Mouse (Mus musculus) stomach, postnatal 0 days (tissue): ENCODE data around the gene Cyp27a1. TPM values are rescaled to one million over a fixed set of nuclear protein-coding genes. Genes with fewer than 3 reads are reported as not detected.

ENCODE experiments used
- ATAC-seq: fragments of 200-750 bp; cut with Nextera tagmentation; 2 replicates; pipeline ENCODE4 v1.8.0; 2017; ENCODE audit not compliant: low FRiP score, low TSS enrichment
- DNase-seq: peaks from one replicate; pipeline ENCODE4 v3.0.0-alpha.2; 2016; ENCODE audit warnings: low spot score
- H3K27ac ChIP-seq: fragments of 300-500 bp; sonication (generic); replicated peaks from 2 replicates; pipeline ENCODE4 v1.5.1; 2014; ENCODE audit warnings: mild to moderate bottlenecking, control low read depth
- H3K27me3 ChIP-seq: fragments of 300-500 bp; sonication (generic); 2 replicates; pipeline ENCODE4 v1.6.1; 2014; ENCODE audit warnings: low read length; ENCODE audit not compliant: control insufficient read depth, insufficient read depth
- H3K36me3 ChIP-seq: fragments of 300-500 bp; sonication (generic); 2 replicates; pipeline ENCODE4 v1.6.1; 2014; ENCODE audit warnings: low read length, mixed read lengths; ENCODE audit not compliant: control insufficient read depth, insufficient read depth
- H3K4me1 ChIP-seq: fragments of 300-500 bp; sonication (generic); replicated peaks from 2 replicates; pipeline ENCODE4 v1.6.1; 2014; ENCODE audit warnings: antibody characterized with exemption; ENCODE audit not compliant: control insufficient read depth, insufficient read depth
- H3K4me2 ChIP-seq: fragments of 300-500 bp; sonication (generic); replicated peaks from 2 replicates; pipeline ENCODE4 v1.6.1; 2014; ENCODE audit warnings: low read depth, mild to moderate bottlenecking, control low read depth, moderate library complexity
- H3K4me3 ChIP-seq: fragments of 300-500 bp; sonication (generic); 2 replicates; pipeline ENCODE4 v1.5.1; 2014; ENCODE audit warnings: low read depth, low read length, control low read depth
- H3K9ac ChIP-seq: fragments of 300-500 bp; sonication (generic); 2 replicates; pipeline ENCODE4 v1.6.1; 2014; ENCODE audit warnings: mild to moderate bottlenecking, low read length, control low read depth, mixed read lengths
- H3K9me3 ChIP-seq: fragments of 300-500 bp; sonication (generic); 2 replicates; pipeline ENCODE4 v1.6.1; 2016; ENCODE audit warnings: low read length; ENCODE audit not compliant: control insufficient read depth
- CTCF ChIP-seq: IDR thresholded peaks from 2 replicates; pipeline ENCODE4 v1.5.1; 2016; ENCODE audit warnings: antibody characterized with exemption, low read depth, mild to moderate bottlenecking, moderate library complexity
- EP300 ChIP-seq: optimal IDR thresholded peaks from 2 replicates; pipeline ENCODE3; 2016; ENCODE audit warnings: antibody characterized with exemption
- WGBS: fragments of 180-500 bp; shearing (Covaris S2); extraction: QIAGEN DNeasy Blood & Tissue Kit; methylation state at CpG from one replicate; pipeline ENCODE4 v1.1.7; 2014; 5-methylcytosine and 5-hydroxymethylcytosine counted together
- polyA plus RNA-seq: library from polyadenylated mRNA; unstranded; fragments of >200 nt; fragmentation: Nextera tagmentation; extraction: Ambion mirVana; gene quantifications from 2 replicates; pipeline ENCODE4 v1.2.1, GENCODE M21; 2015

Gene Cyp27a1
- polyA plus RNA-seq, 1 experiment from 2014 or later, result 8.8 TPM

GRCm38 (mm10) chr1:74752150-74752549 is 38.8 kb downstream of the Cyp27a1 start:
- H3K4me3 ChIP-seq, result no peak overlapping the region
- 0 out of 2 replicates have a peak, but pooled peaks cover 4% of the 10 kb centered on the region for H3K4me1 ChIP-seq
- no peak for ATAC-seq
- no peak overlapping the region for H3K4me2 ChIP-seq
- 72% methylated on average over 8 of the region's 8 CpGs for WGBS
- H3K27ac ChIP-seq, result no peak overlapping the region
- no peak for DNase-seq
- no peaks in the 10 kb centered on the region for H3K9me3 ChIP-seq
- no peaks in the 10 kb centered on the region for H3K27me3 ChIP-seq
- no peak for TF ChIP-seq EP300
- no peak for TF ChIP-seq CTCF
- no peak overlapping the region for H3K9ac ChIP-seq
- no peaks in the 10 kb centered on the region for H3K36me3 ChIP-seq

GRCm38 (mm10) chr1:74752833-74753232 is 39.5 kb downstream of the Cyp27a1 start:
- no peak overlapping the region for H3K4me2 ChIP-seq
- TF ChIP-seq EP300 (no peak), CTCF (no peak)

GRCm38 (mm10) chr1:74753266-74753974 is 40.0 kb downstream of the Cyp27a1 start:
- Histone ChIP-seq H3K27ac (no peak overlapping the region), H3K9ac (no peak overlapping the region), H3K4me3 (no peak overlapping the region), H3K4me2 (no peak overlapping the region), H3K36me3 (no peaks in the 10 kb centered on the region), H3K9me3 (no peaks in the 10 kb centered on the region), H3K27me3 (no peaks in the 10 kb centered on the region), H3K4me1 (0 out of 2 replicates have a peak, but pooled peaks cover 4% of the 10 kb centered on the region)
- ATAC-seq (no peak), DNase-seq (no peak)
- 83% methylated on average over 8 of the region's 8 CpGs for WGBS
- no peak for TF ChIP-seq EP300

More at GRCm38 (mm10) chr1:74752833-74753232, 39.5 kb downstream of the Cyp27a1 start:
- Histone ChIP-seq H3K36me3 (no peaks in the 10 kb centered on the region), H3K9ac (no peak overlapping the region), H3K27ac (no peak overlapping the region), H3K27me3 (no peaks in the 10 kb centered on the region), H3K9me3 (no peaks in the 10 kb centered on the region), H3K4me1 (0 out of 2 replicates have a peak, but pooled peaks cover 4% of the 10 kb centered on the region), H3K4me3 (no peak overlapping the region)
- 97% methylated on average over 3 of the region's 3 CpGs for WGBS
- DNase-seq (no peak), ATAC-seq (no peak)

- no peak overlapping the region for H3K4me2 ChIP-seq
- peak; percentile 81 for ATAC-seq
- H3K9ac ChIP-seq, result no peak overlapping the region
- 0 out of 2 replicates have a peak, but pooled peaks cover 2% of the 10 kb centered on the region for H3K4me1 ChIP-seq
- 45% methylated on average over 5 of the region's 5 CpGs for WGBS
- no peak overlapping the region for H3K4me3 ChIP-seq
- peak; percentile 52 for DNase-seq
- no peaks in the 10 kb centered on the region for H3K36me3 ChIP-seq
- no peaks in the 10 kb centered on the region for H3K27me3 ChIP-seq
- no peak for TF ChIP-seq EP300
- no peak for TF ChIP-seq CTCF
- no peaks in the 10 kb centered on the region for H3K9me3 ChIP-seq
- no peak overlapping the region for H3K27ac ChIP-seq
Observed at GRCm38 (mm10) chr1:74754175-74754785, 40.9 kb downstream of the Cyp27a1 start.

- Histone ChIP-seq H3K4me2 (no peak overlapping the region), H3K9ac (no peak overlapping the region), H3K9me3 (no peaks in the 10 kb centered on the region), H3K36me3 (no peaks in the 10 kb centered on the region), H3K27me3 (no peaks in the 10 kb centered on the region), H3K4me3 (no peak overlapping the region), H3K4me1 (no peaks in the 10 kb centered on the region), H3K27ac (no peak overlapping the region)
- DNase-seq (peak; percentile 47), ATAC-seq (peak; percentile 76; the same call in 1 of the 2 replicates)
- WGBS, result 28% methylated on average over 4 of the region's 4 CpGs
- no peak for TF ChIP-seq EP300
- peak; percentile 91 for TF ChIP-seq CTCF
Observed at GRCm38 (mm10) chr1:74759773-74760172, 46.4 kb downstream of the Cyp27a1 start.

GRCm38 (mm10) chr1:74763081-74763480 is 49.7 kb downstream of the Cyp27a1 start:
- no peak for ATAC-seq
- Histone ChIP-seq H3K27me3 (no peaks in the 10 kb centered on the region), H3K4me3 (no peak overlapping the region), H3K27ac (no peak overlapping the region), H3K4me1 (no peaks in the 10 kb centered on the region), H3K36me3 (no peaks in the 10 kb centered on the region), H3K4me2 (no peak overlapping the region), H3K9ac (no peak overlapping the region), H3K9me3 (no peaks in the 10 kb centered on the region)
- 6% methylated on average over 6 of the region's 6 CpGs for WGBS
- DNase-seq, result peak; percentile 80
- TF ChIP-seq EP300, result no peak
- peak; percentile 82 for TF ChIP-seq CTCF
